Mouse (Mus musculus): ENCODE results near the gene Fars2.
A peak's percentile ranks its signal among the peaks of the same experiment; 100 is the strongest.

Fars2 gene

DNA sequence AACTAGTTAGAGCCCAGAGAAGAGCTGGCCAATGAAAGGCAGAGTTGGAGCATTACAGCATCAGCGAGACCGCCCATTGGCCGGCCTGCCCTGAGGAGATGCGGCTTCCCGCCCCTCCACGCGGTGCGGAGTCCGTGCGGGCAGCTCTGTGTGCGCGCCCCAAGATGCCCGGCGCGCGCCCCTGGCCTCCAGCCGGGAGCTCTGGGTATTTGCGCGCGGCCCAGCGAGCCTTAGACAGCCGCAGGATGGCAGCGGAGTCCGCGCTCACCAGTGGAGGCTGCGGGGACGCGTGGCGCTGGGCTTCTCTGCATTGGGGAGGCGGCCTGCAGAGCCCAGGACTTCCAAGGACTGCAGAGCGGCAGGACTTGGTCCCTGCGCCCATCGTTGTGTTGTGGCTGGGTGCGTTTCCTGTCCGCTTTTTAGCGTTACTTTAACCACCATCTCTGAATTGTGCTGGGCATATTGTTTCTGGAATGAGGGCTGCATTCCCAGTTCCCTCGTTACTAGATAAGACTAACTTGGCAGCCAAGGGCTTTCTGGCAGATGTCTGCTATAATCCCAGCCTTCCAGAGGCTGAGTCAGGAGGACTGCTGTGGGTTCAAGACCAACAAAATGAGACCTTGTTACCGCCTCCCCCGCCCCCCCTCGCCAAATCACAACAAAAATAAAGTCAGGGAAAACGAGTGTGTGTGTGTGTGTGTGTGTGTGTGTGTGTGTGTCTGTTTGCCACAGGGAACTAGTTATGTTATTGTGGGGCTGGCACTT is 461.5 kb downstream of the Fars2 start:
- DNase-seq (ENCODE audit: low spot score): peak; percentile 91

DNA sequence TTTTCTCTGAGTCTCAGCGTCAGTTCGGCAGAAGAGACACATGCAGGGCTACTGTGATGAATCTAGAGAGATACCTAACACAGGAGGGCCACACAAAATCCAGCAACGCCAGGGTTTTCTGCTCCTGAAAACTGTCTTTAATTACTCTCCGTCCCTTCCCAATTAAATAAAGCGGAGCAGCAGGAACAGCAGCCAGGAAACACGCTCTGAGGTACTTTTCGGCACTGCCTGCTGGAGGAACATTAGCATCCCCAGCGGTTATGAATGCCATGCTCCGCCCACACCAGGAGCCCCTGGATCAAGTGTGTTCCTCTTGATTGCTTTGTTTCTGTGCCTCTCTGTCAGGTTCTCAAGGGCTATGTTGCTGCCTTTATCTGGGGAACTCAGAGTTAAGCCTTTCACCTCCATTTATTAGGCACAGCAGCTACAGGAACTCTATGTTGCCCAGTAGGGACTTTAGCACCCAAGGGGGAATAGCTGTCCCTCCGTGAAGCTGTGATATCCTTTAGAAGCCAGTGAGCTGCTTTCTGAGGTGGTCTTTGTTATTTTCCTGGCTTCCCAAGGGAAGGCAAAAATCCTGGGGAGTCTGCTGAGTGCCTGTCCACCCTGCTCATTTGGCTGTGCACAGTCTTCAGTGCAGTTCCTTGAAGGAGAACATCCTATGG is 465.3 kb downstream of the Fars2 start:
- DNase-seq (ENCODE audit: low spot score): peak; percentile 44

DNA sequence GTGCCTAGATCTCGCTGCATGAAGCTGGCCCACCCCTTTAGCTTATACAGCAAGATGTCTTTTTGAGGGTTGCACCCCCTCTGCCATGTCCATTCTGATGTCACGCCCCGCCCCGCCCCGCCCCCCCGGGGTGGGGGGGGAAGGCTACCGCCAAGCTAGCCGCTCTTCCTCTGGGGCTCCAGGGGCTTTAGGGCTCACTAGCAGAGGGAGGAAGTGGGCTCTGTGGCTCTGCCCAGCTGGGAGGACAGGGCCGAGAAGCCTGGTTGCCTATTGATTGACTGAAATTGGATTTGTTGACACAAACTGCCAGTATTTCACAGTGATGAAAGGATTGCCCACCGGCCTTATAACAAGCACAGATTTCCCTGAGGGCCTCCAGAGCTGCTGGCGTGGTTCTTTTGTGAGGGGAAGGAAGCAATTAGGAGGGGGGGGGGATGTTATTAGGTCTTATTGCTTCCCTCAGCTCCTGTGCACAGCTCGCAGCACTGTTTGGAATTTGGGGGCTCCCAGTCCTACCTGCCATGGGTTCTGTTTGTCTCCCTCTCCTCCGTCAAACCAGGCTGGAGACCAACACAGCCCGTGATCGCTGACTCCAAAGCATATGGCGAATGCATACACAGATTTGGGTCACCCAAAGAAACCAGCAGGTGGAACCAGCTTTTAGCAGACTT is 466.4 kb downstream of the Fars2 start:
- DNase-seq (ENCODE audit: low spot score): peak; percentile 54

DNA sequence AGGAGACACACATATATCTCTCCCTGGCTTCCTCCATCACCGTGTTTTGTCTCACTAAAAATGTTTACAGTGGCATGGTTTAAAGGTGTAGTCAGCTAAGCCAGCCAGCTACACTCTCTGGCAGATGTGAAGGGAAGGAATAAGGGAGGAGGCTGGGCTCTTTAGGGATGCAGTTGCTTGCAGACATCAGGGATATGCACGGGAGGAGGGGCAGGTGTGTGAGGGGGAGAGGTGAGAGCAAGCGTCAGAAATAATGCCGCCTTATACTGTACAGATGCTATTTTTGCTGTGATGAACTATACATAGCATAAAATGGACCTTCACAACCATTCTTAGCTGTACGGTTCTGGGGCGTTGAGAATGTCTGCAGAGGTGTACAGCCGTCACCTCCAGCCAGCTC is 467.0 kb downstream of the Fars2 start:
- no peak for DNase-seq (ENCODE audit: low spot score)

DNA sequence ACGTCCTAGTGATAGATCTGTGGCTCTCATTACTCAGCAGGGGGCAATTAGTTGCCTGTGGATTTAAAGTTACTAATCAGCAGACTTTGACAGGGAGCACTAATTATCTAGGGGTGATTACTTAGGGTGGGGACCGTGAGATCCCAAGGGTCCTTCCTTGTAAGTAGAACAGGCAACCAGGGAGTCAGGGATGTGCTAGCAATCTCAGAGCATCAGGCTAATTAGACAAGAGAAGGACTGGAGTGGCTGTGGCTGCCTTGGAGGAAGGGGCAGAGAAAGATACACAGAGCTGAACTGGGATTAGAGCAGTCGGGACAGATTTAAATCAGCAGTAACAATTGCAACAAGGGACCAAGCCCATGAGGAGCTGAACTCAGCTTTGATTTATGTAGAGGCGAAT is 471.9 kb downstream of the Fars2 start:
- no peak for DNase-seq (ENCODE audit: low spot score)

DNA sequence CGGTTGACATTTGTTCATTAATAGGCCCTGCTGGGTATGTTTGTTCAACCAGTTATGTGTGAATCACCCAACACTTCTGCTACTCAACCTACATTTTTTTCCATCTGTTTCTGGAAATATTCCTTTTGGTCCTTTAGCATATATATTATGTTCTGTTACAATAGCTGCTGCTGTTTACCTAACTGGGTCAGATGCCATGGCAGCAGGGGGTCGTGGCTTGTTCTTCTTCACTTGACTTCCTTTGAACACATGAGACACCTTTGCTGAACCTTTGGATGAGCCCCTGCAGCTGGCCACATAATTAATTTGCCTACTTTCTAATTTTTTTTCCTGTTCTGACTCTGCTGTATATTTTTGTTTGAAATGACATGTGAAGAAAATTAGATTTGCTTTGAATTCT is 475.1 kb downstream of the Fars2 start:
- DNase-seq (ENCODE audit: low spot score): no peak

DNA sequence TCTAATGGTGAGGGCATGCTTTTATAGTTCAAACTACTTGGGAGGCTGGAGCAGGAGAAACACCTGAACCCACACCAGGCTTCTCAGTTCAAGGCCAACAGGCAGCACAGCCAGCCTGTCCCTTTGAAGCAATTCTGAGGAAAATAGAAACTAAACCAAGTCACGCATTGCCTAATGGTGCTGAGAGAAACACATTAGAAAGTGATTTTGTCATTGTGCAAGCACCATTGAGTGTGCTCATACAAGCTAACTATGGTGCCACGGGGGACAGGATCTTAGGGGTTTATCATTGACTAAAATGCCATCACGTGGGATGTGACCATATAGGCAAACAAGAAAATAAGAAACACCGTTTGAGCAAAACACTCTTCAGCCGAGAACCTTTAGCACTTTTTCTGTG is 489.5 kb downstream of the Fars2 start:
- DNase-seq (ENCODE audit: low spot score): no peak

DNA sequence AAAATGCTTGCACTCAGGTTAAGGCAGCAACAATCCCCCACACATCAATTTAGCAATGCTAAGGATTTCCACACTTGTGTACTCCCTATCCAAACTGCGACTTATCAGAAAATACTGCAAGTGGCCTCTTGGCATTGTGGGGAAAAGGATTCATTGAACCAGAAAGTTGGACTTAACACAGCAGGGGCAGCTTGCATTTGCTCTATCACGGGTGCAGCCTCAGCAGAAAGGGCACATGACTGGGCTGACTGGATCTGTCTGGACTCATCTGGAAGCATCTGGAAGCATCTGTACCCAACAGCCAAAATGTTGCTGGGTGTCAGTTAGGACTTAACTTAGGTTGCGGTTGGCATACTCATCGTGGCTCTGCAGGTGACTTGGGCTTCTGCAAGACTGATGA is 490.7 kb downstream of the Fars2 start:
- no peak for DNase-seq (ENCODE audit: low spot score)

DNA sequence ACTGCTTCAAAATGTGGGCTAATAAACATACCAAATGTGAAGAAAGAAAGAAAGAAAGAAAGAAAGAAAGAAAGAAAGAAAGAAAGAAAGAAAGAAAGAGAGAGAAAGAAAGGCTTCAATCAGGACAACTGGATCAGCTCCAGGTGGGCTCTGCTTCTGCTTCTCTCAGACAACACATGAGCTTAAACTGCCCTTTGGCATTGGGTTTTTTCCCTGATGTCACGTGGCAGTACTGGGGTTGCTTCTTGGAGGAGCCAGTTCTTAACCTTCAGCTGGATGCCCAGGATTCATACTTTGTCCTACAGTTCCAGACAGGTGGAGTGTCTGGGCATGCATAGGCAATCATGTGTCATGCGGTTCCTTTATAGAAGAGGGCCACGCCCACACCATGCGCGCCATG is 493.2 kb downstream of the Fars2 start:
- no peak for DNase-seq (ENCODE audit: low spot score)

DNA sequence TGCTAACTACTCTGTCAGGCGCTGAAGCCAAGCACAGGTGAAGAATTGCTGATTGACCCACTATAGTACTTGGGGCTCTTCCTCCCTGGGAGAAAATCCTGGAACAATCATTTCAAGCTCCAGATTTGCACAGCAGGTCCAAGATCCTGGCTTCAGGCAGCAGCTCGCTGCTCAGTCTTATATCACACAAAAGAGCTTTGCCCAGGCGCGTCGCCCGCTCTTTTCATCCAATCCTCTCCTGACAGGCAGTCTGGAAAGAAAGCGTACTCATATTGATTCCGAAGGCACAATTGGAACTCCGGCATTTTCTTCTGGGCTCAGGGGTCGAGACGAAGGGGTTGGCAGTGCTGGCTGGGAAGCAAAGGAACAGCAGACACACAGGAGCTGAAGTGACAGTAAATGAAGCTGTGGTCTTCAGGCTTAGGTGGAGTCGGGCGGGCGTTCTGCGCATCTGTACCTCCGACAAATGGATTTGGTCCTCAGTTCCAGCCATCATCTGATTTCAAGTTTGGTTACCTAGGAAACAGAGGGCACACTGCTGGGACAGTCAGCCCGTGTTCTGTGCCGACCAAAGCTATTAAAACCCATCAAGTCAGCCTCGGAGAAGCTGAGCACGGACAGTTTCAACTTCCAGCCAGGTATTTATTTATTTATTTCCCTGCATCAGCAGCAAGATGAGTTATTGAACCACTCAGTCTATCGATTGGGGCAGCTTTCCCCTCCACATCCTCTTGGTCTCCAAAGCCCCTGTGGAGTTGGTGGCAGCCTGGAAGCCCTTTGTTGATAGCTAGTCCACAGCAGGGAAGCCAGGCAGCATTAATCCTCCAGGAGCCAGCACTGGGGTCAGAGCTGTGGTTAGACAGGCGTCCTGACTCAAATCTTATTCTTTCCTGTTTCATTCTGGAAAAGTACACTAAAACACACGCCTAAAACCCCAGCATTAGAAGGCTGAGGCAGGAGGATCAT is 495.9 kb downstream of the Fars2 start:
- DNase-seq (ENCODE audit: low spot score): peak; percentile 21

DNA sequence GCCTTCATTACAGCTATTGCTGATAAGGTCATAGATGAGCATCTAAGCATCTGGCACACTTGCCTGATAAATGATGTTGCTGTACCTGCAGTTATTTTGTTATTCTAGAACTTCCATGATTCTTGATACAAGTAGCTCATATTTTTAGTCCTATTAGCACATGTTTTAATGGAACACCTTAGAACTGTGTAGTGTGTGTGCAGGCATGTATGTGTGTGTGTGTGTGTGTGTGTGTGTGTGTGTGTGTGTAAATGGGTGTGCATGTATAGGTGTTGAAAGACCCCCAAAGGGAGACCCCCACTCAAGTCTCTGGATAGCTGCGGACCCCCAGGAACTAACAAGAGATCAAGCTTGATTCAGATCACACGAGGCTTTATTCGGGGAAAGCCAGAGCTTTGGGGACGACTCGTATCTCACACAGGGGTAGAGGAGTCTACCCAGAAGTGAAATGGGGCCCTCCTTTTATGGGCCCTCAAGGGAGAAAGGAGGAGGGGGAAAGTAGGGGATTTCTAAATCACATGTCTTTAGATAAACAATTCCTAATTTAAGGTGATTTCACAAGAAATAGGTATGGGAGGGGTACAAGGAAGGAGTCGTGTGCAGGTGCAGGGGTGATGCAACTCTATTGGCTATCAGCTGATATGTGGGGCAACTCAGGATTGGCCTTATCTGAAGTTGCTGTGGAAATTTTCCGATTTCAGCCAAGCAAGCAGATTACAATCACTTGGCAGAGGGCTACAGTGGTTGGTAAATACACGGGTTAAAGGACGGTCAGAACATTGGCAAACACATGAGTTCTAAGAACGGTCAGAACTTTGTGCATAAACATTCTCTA is 503.5 kb downstream of the Fars2 start:
- no peak for DNase-seq (ENCODE audit: low spot score)

DNA sequence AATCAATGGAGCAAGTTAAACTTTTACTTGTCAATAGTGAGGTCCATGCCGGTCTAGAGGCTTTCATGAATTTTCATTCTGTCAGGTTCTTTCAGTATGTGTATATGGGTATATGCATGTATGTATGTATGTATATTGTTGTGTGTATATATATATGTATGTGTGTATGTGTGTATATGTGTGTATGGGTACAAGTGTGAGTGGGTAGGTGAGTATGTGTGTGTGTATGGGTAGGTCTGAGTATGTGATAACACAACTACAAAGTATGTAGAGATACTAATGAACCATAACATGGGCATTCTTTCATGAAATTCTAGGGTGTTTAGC is 504.1 kb downstream of the Fars2 start:
- DNase-seq (ENCODE audit: low spot score): no peak

DNA sequence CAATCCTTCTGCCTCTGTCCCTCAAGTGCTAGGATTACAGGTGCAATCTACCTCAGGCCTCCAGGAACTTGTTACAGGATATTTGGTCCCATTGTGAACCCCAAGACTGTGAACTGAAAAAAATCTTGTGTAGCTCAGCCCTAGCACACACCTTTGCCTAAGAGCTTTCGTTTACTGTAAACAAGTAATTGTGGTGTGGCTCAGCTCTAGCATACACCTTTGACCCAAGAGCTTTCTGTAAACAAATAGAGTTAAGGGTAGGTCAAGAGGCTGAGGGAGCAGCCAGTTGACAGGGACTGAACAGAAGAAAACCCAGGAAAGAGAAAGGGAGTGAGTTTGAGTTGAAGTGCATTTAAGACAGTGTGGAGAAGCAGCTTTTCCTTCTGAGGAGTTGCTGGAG is 506.3 kb downstream of the Fars2 start:
- no peak for DNase-seq (ENCODE audit: low spot score)

DNA sequence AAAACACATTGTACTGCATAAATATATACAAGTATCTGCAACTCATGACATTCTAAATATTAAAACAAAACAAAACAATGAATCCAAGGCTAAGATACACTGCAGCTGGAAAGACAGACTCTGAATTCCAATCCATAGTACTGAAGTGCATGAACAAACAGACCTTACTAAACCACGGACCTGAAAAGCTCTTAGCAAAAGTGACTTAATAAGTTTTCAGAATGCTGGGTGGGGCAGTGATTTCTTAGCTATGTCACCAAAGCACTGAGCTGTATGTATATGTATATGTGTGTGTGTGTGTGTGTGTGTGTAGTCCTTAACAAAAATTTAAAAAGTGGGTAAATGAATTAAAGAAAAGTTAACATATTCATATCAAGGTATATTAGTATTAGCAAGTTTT is 511.9 kb downstream of the Fars2 start:
- no peak for DNase-seq (ENCODE audit: low spot score)

DNA sequence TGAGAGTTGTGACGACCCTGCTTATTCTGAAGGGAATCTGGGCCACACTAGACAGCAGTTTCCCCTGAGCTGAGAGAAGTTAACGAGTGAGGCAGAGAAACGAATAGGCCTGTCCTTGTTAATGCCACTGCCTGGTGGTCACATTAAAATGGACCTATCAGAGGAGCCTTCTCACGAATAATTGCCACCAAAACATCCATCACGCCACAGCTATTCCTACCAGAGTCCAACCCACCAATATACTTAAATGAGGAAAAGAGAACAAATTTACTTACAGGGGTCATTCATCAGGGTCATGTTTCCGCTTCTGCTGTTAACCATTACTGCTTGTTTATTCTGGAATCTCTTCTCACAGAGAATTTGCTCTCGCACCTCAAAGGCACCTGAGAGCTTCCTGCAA is 531.0 kb downstream of the Fars2 start:
- DNase-seq (ENCODE audit: low spot score): peak; percentile 7

DNA sequence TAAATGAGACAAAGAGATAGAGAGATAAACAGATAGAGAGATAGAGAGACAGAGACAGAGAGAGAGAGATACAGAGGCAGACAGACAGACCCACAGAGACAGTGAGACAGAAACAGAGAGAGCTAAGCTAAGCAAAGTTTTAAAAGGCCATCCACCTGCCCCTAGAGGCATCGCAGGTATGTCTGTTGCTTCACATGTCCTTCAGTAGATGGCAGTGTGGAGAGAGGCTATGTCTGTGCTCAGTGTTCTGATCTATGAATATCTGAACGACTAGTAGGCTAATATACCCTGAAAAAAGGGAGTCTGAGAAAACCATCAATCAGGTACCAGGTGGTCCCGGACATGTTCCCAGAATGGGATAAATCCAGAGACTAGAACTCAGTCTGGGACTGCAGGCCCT is 537.0 kb downstream of the Fars2 start:
- no peak for DNase-seq (ENCODE audit: low spot score)

DNA sequence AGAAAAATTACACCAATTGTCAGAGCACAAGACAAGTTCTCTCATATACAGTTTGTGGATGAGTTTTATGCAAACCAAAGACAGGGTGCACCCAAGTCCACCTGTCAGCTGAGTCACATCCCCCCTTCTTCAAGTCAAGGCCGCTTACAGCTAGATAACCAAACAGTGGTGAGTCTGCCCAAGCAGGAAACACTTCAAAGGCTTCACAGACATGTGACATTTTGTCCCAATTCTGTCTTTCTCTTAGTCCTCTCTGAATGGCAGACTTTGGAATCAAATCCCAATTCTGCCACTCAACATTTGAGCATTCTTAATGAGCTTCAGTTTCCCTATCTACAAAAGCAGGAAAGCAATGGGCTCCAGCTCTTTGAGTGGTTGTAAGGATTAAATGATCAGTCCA is 562.1 kb downstream of the Fars2 start:
- DNase-seq (ENCODE audit: low spot score): no peak

DNA sequence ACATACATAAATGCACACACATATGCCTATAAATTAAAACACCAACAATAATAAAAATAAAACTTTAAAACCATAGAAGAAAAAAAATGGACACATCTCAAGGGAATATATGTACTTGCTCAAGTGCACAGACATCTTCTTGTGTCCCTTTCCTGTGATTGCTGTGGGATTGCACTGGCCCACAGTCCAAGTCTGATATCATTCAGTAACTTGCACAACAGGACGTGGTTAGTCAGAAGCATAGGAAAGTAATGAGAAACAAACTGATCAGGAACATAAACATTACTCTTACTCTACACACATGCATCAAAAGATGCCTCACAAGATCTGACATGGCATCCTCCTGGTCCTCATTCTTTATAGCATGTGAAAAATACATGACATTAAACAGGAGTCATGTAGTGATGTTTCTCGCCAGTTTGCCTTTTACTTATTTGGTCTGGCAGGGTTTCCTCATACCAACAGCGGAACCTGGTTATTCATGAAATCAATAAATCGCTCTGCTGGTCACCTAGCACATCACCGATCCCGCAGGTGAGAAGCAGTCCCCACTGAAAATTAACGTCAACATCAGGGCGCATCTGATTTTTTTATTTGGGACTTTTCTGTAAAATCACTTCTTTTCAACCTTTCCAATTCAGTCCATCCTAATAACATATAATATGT is 563.6 kb downstream of the Fars2 start:
- no peak for DNase-seq (ENCODE audit: low spot score)

DNA sequence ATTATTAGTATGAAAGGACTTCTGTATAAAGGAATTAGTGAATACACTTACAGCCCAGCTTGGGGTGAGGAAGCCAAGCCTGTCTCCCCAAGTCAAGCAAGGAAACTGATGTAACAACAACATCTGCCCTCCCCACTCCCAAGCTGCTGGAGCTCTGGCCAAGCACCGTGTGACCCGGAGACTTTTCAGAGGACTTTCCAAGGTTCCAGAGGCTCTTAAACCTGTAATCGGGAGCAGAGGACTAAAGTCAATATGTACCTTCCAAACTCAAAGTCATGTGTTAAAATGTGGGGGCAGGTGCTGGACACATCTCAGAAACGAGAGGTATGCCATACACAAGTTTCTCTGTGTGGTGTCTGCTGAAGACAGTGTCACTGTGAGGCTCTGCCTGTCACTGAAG is 566.4 kb downstream of the Fars2 start:
- no peak for DNase-seq (ENCODE audit: low spot score)

DNA sequence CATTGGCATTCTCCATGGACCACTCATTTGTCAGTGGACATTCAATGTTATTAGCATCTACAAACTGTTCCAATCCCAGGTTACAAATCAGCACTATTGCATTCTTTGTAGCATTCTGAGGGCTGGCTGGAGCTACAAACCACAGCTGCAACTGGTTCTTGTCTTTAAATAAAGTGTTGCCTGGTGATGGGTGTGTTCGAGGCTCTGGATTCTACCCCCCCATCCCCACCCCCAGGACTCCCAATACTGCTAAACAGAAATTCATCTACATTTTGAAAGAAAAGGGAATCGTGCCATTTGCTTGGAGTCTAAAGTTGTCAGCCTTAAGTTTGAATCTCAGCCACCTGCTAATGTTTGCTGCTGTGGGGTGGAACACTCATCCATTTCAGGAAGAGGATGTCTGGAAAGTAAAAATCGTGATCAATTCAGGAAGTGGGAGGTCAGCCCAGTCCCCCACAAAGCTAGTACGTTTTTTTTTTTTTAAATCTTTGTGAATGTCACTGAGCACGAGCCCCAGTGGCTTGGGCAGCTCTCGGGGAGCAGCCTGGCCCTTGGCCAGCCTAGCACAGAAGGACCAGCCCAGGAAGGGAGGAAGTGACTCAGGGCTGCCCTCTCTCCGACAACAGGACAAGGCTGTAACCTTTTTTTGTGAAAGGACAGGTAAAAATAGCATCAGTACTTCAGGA is 578.4 kb downstream of the Fars2 start:
- DNase-seq (ENCODE audit: low spot score): no peak

Data from embryo, embryonic 10 days (tissue).